In genomic region chr4:70601301-70601700, GRCm38 (mm10) we compare ENCODE assay signal across 8 mouse cellular contexts.
DNase-seq lines count a peak whose midpoint lies in the region; ATAC-seq and TF ChIP-seq lines count a peak whose summit lies in the region.

No protein-coding gene starts in this region.

- no peak overlapping the region for H3K27ac ChIP-seq in testis, adult 2 months (ENCODE audit: control insufficient read depth, insufficient read depth, low read depth, low read length)
- H3K27ac ChIP-seq in intestine, embryonic 16.5 days (ENCODE audit: low read length), result no peak overlapping the region
- no peak overlapping the region for H3K27ac ChIP-seq in midbrain, embryonic 15.5 days

- peak; percentile 98 for ATAC-seq in frontal cortex, adult (ENCODE audit: low TSS enrichment)
- ATAC-seq in intestine, embryonic 16.5 days, result peak; percentile 55; the same call in 1 of the 2 replicates
- ATAC-seq in midbrain, embryonic 15.5 days (replicated peaks), result peak; percentile 72

- TF ChIP-seq POLR2A in testis, adult 2 months (IDR thresholded peaks at IDR 0.05; ENCODE audit: control insufficient read depth, low read depth, low read length), result no peak

- no peak overlapping the region for H3K4me3 ChIP-seq in testis, adult 2 months (ENCODE audit: control insufficient read depth, low read depth, low read length)
- no peak overlapping the region for H3K4me3 ChIP-seq in intestine, embryonic 16.5 days (ENCODE audit: low read length)
- H3K4me3 ChIP-seq in midbrain, embryonic 15.5 days, result no peak overlapping the region

- H3K4me2 ChIP-seq in intestine, embryonic 16.5 days (ENCODE audit: low read depth, low read length), result no peak overlapping the region
- no peak overlapping the region for H3K4me2 ChIP-seq in midbrain, embryonic 15.5 days

- no peaks in the 10 kb centered on the region for H3K4me1 ChIP-seq in testis, adult 2 months (ENCODE audit: control insufficient read depth, insufficient read depth, low read length)
- H3K4me1 ChIP-seq in intestine, embryonic 16.5 days (ENCODE audit: control insufficient read depth, insufficient read depth, low read length), result no peaks in the 10 kb centered on the region
- H3K4me1 ChIP-seq in midbrain, embryonic 15.5 days, result no peaks in the 10 kb centered on the region

- H3K9ac ChIP-seq in intestine, embryonic 16.5 days (ENCODE audit: low read depth, low read length), result no peak overlapping the region
- H3K9ac ChIP-seq in midbrain, embryonic 15.5 days, result no peak overlapping the region

- no peaks in the 10 kb centered on the region for H3K9me3 ChIP-seq in intestine, embryonic 16.5 days (ENCODE audit: control insufficient read depth, low read length)
- H3K9me3 ChIP-seq in midbrain, embryonic 15.5 days, result no peaks in the 10 kb centered on the region

- no peak for DNase-seq in frontal cortex, postnatal 25 days (ENCODE audit: low spot score in 2 of 2)
- DNase-seq in testis, postnatal 14 days (ENCODE audit: low spot score), result no peak
- DNase-seq in embryo, embryonic 9.5 days (ENCODE audit: extremely low spot score), result peak; percentile 18
- no peak for DNase-seq in urinary bladder, adult 2 months (ENCODE audit: low spot score)

- peak; percentile 16; the same call in 1 of the 2 replicates for TF ChIP-seq CTCF in testis, adult 2 months (IDR thresholded peaks at IDR 0.05; ENCODE audit: control insufficient read depth, insufficient read depth, insufficient replicate concordance, low read depth, low read length)

- no peaks in the 10 kb centered on the region for H3K27me3 ChIP-seq in testis, adult 2 months (ENCODE audit: control insufficient read depth, insufficient read depth, low read length)
- H3K27me3 ChIP-seq in intestine, embryonic 16.5 days (replicated peaks; ENCODE audit: control insufficient read depth, insufficient read depth, low read length), result no peaks in the 10 kb centered on the region
- no peaks in the 10 kb centered on the region for H3K27me3 ChIP-seq in midbrain, embryonic 15.5 days (replicated peaks)

- H3K36me3 ChIP-seq in testis, adult 2 months (ENCODE audit: control insufficient read depth, insufficient read depth, low read length), result no peaks in the 10 kb centered on the region
- no peaks in the 10 kb centered on the region for H3K36me3 ChIP-seq in intestine, embryonic 16.5 days (ENCODE audit: control insufficient read depth, insufficient read depth, low read length)
- H3K36me3 ChIP-seq in midbrain, embryonic 15.5 days (replicated peaks), result no peaks in the 10 kb centered on the region

- 9% methylated on average over 4 of the region's 4 CpGs for WGBS in intestine, embryonic 16.5 days
- 8% methylated on average over 4 of the region's 4 CpGs for whole genome bisulfite sequencing in midbrain, embryonic 15.5 days
